Mouse (Mus musculus) telencephalon, adult 2 months (tissue): ENCODE data around the gene Gm10295.

ENCODE experiments used
- DNase-seq: peaks from one replicate; pipeline ENCODE4 v3.0.0-alpha.2; 2011; ENCODE audit warnings: low read depth, low spot score

Gene Gm10295

GRCm38 (mm10) chr7:71355596-71355995 lies 4.3 kb upstream of the Gm10295 start:
- DNase-seq: no peak

DNA sequence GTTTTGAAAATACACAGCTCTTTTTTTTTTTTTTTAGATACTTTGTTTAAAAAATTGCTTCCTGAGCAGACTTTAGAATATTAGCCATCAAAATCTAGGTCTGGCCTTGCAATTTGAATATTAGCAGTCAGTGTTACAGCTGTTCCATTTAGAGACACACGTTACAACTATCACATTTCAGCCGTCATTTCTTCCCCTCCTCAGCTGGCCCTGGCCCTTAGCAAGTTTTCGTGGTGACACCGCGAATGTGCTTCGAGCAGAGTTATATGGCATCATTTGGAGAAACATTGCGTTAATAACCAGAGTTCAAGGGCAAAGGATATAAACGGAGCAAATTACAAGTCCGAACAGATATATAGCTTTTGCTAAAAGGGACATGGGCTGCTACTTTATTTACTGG lies 2.4 kb downstream of the Gm10295 start:
- no peak for DNase-seq

GRCm38 (mm10) chr7:71324919-71325583 lies 26.2 kb downstream of the Gm10295 start:
- no peak for DNase-seq

DNA sequence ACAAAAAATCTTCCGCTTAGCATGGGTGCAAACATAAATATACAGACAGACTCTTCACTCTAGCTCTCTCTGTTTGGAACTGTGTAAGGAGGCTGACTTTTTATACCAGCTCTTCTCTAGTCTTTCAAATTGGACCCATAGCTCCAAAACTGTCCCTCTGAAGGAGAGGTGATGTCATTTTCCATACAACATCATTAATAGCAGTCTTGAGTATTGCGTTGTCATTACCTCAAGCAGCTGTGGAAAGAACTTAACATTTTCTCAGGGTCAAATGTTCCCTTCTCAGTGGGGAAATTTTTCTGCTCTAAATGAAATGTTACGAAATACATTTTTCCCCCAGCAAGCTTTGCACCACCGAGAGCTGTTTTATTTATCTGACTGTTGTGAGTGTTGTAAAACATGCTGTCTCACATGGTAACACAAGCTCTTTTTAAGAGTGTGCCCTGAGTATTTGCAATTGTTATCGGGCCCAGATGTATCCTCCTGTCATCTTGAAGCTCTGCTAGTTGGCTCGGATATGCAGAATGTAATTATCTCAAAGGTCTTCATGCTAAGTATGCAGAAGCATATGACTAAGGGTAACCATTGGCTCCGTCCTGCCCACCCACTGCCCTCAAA lies 38.0 kb downstream of the Gm10295 start:
- DNase-seq: no peak

- DNase-seq: no peak
These were observed 38.9 kb downstream of the Gm10295 start for GRCm38 (mm10) chr7:71312375-71312774.

DNA sequence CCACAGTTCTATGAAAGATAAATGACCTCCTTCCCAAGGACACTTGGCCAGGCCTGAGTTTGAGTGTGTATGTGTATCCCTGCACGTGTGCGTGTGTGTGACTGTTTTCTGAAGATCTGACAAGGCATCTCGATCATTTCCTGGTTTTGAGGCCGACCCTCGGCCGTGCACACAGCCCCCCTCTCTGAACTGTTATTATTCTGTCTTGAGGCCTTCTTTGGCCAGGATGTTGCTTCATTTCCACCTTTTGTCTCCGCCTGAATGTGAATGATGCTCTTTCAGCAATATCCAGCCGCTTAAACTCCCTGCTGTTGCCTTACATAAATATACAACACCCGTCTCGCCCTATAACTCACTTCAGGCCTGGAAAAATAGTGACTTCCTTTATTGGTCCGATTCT lies 39.9 kb downstream of the Gm10295 start:
- DNase-seq: no peak

GRCm38 (mm10) chr7:71308051-71308450 lies 43.2 kb downstream of the Gm10295 start:
- no peak for DNase-seq

DNA sequence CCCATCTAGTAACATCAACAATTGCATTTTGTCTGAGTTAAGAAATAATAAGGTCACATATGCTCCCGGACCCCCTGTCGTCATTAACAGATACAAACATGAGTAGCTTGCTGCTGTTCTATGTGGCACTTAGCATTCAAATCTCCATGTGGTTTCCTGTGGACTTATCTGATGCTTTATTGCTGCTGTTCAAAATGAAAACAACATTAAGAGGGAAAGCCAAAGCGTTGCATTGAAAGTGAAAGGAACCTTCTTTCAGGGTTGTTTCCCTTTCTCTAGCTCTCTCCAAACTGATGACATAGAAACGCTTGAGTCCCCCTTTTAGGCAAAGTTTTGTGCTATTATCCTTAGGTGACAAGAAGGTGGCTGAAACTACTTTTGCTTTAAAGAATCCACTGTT lies 48.6 kb downstream of the Gm10295 start:
- DNase-seq: no peak
